Mouse (Mus musculus): Measurements from ENCODE around the gene Fntb.
A peak's percentile ranks its signal among the peaks of the same experiment; 100 is the strongest.
"Not testable (repeated sequence)": the region's sequence is repeated elsewhere in the genome, so short reads cannot be mapped to it uniquely, and the experiment has no call there.

Fntb gene

GRCm38 (mm10) chr12:76765354-76765851 is at the start of gene Fntb, which contains the start of gene Churc1:
Fntb (plus strand) TSS chr12:76765589.
Churc1 (plus strand) TSS chr12:76765538.
- DNase-seq (ENCODE audit: low read depth, low spot score), result peak; percentile 97

GRCm38 (mm10) chr12:76718384-76718783 is 47.0 kb upstream of the Fntb start:
- DNase-seq (ENCODE audit: low read depth, low spot score), result no peak

GRCm38 (mm10) chr12:76720572-76720971 is 44.8 kb upstream of the Fntb start:
- no peak for DNase-seq (ENCODE audit: low read depth, low spot score)

DNA sequence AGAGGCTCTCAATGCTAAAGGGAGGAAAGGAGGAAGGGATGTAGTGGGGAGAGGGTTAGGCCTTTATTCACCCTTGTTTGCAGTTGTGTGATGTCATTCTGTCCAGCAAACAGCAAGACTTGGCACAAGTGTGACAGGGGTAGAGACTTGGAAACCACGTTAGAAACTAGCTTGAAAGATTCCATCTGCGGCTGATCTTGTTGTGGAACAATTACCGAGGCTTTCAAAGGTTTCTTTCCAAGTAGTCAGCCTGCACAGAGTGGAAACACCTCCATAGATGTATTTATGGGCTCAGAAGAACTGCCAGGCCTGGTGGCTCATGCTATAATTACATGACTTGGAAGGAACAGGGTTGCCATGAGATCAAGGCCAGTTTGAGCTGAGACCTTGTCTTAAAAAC is 43.4 kb upstream of the Fntb start:
- no peak for DNase-seq (ENCODE audit: low read depth, low spot score)

DNA sequence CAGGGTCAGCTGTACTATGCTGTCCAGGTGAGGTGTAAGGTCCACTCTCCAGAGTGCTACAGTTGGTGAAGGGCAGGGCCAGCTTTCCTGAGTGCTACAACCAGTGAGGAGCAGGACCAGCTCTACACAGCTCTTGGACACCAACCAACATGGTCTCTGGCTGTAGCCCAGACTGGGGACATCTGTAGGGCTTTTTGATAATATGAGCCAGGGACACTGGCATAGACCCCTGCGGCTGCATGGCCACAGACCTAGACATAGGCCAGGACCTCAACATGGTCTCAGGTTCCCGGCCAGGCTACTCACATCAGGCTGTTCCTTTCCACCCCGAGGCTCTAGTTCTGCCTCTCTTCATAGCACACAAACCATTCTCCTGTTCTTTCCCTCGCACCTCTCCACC is 37.4 kb upstream of the Fntb start:
- no peak for DNase-seq (ENCODE audit: low read depth, low spot score)

- no peak for DNase-seq (ENCODE audit: low read depth, low spot score)
Observed at GRCm38 (mm10) chr12:76750866-76751459, 14.4 kb upstream of the Fntb start.

DNA sequence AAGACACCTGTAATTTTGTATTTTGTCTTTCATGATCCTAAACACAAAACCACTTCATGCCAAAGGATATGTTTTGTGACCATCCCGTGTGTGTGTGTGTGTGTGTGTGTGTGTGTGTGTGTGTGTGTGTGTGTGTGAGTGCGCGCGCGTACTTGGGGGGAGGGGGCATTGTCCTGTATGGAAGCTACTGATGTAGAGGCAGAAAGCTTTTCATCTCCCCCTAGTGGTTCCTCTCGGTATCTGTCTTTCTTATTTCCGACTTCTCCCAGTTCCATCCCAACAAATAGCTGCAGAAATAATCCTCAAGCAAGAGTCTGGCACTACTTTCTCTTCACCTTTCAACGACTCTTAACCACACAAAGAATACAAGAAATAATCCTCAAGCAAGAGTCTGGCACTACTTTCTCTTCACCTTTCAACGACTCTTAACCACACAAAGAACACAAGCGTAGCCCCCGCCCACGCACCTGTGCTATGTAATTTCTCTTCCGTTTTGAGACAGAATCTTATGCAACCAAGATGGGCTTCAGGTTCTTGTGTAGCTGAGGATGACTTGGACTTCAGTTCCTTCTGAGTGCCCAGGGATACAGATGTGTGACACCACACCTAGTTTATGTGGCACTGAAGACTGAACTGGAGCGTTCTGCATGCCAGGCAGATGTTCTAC is 12.6 kb upstream of the Fntb start:
- DNase-seq (ENCODE audit: low read depth, low spot score), result peak; percentile 71

DNA sequence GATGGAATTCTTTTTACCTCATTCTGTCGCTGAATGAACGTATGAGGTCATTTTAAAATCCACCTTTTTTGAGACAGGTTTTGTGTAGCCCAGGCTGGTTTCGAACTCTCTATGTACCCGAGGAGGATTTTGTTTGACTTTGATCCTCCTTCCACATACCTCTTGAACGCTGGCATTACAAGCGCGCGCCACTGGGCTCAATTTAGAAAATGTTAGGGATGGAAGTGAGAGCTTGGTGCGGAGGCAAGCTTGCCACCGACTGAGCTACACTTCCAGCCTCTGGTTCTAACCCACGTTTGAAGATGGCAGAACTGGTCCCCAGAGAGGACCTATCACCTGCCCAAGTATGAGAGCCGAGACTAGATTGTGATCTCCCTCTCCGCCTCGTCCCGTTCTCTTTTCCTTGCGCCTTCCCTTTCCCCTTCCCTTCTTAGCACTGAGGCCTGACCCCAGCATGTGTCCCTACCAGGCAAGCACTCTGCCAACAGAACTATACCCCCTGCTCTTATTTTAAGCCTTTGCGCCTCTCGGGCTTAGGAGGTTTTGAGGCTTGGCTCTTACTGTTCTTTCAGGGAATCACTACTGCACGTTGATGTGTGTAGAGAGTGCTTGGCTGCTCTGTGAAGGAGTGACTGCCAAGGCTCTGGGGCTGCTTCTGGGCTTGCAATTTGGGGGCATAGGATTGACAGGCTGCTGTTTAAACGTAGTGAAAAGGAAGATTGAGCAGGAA is 677 bp downstream of the Fntb start:
- no peak for DNase-seq (ENCODE audit: low read depth, low spot score)

DNA sequence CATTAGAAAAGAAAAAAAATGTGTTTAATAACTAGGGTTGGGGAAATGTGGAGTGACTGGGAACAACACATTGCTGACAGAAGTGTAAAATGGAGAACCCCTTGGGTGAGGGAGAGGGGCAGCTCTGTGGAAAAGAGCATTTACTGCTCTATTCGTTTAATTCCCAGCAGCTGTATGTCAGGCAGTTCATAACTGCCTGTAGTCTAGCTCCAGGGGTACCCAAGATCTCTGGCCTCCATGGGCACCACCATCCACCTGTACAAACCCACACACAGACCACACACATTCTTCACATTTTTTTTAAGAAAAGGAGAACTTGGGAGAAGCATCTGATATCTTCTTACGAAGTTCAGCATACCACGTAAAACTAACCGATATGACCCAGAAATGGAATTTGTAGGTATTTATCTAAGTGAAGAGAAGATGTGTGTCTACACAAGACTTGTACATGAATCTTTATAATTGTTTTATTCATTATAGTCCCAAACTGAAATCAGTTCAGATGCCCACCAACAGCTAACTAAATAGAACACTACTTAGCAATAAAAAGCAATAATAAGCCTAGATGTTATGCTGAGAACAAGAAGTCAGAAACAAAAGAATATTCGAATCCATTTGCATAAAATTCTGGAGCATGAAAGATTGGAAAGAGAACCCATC is 5.6 kb downstream of the Fntb start:
- DNase-seq (ENCODE audit: low read depth, low spot score), result no peak

DNA sequence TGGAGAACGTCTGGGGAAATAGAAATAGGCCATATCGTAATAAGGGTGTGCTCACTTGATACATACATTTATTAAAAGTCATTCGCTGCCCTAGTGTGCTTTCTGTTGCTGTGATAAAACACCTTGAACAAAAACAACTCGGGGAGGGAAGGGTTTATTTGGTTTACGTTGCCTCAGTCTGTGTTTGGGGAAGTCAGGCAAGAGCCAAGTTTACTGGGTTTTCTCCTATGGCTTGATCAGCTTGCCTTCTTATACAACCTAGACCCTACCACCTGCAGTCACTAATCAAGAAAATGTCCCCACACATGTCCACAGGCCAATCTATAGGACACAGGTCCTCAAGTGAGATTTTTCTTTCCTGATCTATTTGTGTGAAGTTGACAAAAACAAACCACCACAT is 6.2 kb downstream of the Fntb start:
- DNase-seq (ENCODE audit: low read depth, low spot score), result no peak

GRCm38 (mm10) chr12:76774652-76775051 is 9.3 kb downstream of the Fntb start:
- no peak for DNase-seq (ENCODE audit: low read depth, low spot score)

DNA sequence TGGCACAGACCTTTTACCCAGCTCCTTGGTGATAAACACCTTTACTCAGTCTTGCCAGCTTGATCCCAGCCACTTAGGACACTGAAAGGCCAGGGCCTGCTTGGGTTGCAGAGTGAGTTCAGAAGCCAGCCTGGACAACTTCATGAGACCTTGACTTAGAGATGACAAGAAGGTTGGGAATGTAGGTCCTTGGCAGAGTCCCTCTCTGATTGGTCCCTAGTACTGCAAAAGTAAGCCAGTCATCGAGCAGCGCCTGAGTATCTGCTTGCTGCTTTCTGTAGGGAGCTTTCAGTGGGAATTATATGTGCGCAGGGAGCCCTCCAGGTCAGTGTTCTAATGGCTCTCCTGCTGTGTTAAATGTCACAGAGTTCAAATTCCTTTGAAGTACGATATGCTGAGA is 9.7 kb downstream of the Fntb start:
- DNase-seq (ENCODE audit: low read depth, low spot score), result no peak

GRCm38 (mm10) chr12:76776898-76777297 is 11.5 kb downstream of the Fntb start:
- no peak for DNase-seq (ENCODE audit: low read depth, low spot score)

DNA sequence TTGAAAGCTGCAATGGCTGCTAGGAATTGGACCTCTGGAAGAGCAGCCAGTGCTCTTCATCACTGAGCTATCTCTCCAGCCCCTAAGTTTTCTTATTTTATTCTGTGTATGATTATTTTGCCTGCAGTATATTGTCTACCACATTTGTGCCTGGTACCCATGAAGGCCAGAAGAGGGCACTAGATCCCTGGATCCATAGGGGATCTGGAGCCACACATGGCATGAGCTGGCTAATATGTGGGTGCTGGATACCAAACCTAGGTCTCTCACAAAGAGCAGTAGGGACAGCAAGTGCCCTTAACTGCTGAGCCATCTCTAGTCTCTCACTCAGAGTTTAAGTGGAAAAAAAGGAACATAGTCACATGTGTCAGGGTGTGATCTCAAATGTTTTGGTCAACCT is 12.5 kb downstream of the Fntb start:
- no peak for DNase-seq (ENCODE audit: low read depth, low spot score)

GRCm38 (mm10) chr12:76778305-76779083 is 13.1 kb downstream of the Fntb start:
- no peak for DNase-seq (ENCODE audit: low read depth, low spot score)

DNA sequence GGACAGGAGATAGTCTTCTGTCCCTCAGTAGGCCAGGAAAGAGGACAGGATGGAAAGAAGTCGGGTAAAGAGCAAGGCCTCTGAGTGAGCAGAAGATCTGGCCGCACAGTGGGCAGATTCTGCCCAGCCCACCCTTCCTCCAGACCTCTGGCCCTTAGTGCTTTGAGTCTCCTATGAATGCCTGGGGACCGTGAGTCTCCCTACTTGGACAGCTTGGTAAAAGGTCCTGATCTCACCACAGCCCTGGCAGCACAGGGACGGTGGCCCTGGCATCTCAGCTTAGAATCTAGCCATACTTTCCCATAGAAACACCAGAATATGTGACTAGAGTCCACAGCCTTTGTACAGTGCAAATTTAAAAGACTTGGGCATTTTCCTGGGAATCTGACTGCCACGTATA is 14.6 kb downstream of the Fntb start:
- no peak for DNase-seq (ENCODE audit: low read depth, low spot score)

DNA sequence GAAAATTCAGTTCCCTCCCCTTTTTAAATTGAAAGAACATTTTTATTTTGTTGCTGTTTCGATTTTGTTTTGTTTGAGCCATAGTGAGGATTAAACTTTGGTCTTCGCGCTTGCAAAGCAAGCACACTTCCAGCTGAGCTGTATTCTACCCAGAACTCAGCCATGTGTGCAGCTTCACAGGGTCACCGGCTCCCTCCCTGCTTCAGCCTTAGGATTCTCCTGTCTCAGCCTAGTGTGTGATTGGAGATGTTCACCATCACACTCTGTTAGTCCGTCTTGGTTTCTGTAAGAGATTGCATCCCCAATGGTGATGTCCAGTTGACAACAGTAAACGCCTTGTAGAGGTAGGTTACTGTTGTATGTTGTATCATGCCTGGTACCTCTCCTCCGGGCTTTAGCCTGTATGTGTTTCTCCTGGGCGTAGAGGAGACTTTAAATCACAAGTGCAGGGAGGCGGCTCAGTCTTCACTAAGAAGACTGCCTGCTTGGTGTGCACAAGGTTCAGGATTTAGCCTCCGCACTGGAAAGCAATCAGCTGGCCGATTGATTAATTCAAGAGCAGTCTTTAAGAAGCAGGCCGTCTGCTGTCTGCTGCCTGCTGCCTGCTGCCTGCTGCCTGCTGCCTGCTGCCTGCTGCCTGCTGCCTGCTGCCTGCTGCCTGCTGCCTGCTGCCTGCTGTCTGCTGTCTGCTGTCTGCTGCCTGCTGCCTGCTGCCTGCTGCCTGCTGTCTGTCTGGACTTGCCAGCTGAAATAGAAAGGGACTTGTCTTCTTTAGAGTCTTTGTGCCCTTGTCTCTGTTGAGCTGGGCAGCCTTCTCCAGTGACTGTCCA is 15.5 kb downstream of the Fntb start:
- no peak for DNase-seq (ENCODE audit: low read depth, low spot score)

GRCm38 (mm10) chr12:76784056-76784619 is 18.7 kb downstream of the Fntb start:
- no peak for DNase-seq (ENCODE audit: low read depth, low spot score)

- DNase-seq (ENCODE audit: low read depth, low spot score), result no peak
Observed at GRCm38 (mm10) chr12:76790446-76791084, 25.2 kb downstream of the Fntb start.

DNA sequence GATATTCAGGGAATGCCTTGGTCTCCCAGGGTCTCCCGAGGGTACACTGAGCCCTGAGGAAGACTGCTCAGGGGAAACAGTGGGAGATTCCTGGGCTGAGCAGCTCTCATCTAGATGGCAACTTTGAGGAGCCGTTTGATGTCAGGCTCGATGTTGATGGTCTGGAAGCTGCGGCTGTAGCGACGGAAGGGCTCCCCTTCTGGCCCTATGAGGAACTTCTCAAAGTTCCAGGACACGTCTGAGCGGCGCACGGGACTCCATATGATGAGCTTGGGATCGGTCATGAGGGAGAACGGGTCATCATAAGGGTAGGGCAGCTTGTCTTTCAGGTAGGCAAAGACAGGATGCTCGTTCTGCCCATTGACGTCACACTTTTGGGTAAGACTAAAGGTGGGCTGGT is 27.2 kb downstream of the Fntb start:
- not testable (repeated sequence) for DNase-seq (ENCODE audit: low read depth, low spot score)

All from mesoderm, embryonic 11.5 days (tissue).